Mouse (Mus musculus): ENCODE results near the gene Dnajb7. TPM values are rescaled to one million over a fixed set of nuclear protein-coding genes. Genes with fewer than 3 reads are reported as not detected.

Dnajb7 gene
- total RNA-seq, 2 experiments from 2014 or later: not detected

DNA sequence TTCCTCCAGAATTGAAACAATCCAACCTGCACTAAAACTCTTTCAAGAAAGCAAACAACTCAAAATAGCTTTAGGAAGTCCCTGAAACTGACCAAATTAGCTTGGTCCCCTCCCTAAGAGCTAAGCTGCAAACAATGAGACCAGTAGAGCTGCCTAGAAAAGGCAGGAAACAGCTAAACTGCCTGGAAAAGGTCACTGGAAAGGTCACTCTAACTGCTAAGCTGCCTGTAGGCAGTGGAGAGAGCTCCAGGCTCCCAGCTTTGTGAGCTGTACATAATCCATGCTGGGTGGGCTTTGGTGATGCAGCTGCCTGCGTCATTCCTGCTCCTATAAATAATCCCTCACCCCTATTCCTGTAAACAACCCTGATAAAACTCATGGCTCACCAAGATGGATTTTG, 37.7 kb downstream of the Dnajb7 start:
- no peak for ATAC-seq (replicated peaks; ENCODE audit: low FRiP score, low TSS enrichment, poor library complexity, severe bottlenecking)

DNA sequence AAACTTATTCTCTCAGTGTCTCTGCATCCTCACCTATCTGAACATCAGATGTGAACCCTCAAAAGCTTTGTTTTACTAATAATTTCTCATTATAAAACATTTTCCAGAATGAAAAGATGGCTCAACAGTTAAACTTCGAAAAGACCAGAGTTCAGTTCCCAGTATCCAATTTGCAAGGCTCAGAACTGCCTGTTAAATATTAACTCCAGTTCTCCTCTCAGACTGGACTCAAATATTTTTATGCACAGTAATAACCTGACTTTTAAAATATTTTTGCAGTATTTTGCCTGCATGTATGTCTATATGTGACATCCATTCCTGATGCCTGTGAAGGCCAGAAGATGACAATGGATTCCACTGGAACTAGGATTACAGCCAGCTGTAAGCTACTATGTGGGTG, 39.5 kb downstream of the Dnajb7 start:
- no peak for ATAC-seq (replicated peaks; ENCODE audit: low FRiP score, low TSS enrichment, poor library complexity, severe bottlenecking)

DNA sequence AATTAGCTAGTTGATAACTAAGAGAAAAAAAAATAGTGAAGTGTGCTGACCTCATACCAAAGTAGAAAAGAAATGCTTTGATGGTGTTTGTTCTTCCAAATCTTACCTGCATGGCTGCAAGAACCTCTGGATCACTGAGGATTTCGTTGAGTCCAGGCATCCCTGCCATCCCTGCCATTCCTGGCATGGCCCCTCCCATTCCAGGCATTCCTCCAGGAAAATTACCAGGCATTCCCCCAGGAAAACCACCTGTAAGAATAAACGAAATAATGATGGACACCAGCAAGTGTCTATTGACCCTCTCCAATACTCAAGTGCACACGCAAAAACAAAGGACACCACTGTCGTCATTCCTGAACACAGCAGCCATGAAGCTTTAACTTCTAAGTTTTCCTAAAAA, 41.9 kb downstream of the Dnajb7 start:
- ATAC-seq (replicated peaks; ENCODE audit: low FRiP score, low TSS enrichment, poor library complexity, severe bottlenecking): no peak

DNA sequence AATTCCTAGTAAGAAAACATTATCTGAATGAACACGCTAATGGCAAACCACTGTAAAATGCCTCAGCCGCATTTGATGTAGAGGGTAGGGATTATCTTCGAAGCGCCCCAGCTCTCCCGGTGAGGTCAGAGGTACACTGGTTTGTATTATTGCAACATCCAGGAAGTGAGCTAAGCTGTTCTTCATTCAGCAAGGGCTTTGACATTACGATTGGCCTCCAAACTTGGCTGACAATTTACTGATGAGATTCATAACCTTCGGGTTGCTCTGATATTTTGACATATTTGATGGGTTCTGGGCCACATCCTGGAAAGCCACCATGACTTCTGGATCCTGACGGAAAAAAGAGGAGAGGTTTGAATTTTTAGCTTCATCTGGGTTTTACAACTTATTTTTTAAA, 42.9 kb downstream of the Dnajb7 start:
- no peak for ATAC-seq (replicated peaks; ENCODE audit: low FRiP score, low TSS enrichment, poor library complexity, severe bottlenecking)

DNA sequence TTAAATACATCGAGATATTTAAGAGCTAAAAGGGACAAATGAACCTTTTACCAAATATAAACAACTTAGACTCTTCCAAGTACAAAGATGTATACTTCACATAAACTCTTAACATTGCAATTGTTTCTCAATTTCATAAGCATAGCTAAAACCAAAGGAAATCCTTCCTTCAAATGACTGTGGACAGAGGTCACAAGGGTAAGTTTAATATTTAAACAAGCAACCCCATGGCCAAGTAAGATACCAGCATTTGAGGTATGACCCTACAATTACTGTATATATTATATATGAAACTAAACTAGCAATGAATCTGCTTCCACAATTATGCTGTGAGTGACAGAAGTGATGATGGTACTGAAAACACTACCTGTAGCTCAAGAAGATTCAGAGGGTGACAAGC, 43.8 kb downstream of the Dnajb7 start:
- ATAC-seq (replicated peaks; ENCODE audit: low FRiP score, low TSS enrichment, poor library complexity, severe bottlenecking): no peak

DNA sequence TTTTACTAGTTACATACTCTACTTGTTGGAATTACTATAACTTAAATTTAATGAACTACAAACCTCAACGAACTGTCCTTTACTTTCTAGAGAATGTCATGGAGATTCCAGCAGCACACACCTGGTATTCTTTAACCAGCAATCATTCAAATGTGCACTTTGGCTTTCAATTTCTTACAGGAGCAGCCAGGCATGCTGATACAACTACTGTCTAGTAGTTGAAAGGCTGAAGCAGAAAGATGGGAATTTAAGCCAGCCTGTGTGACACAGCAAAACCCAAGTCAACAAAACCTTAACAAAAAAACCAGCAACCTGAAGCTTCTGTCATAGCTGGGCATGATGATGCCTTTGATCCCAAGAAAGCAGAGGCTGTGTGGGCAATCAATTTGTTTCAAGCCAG, 45.6 kb downstream of the Dnajb7 start:
- ATAC-seq (replicated peaks; ENCODE audit: low FRiP score, low TSS enrichment, poor library complexity, severe bottlenecking): no peak

DNA sequence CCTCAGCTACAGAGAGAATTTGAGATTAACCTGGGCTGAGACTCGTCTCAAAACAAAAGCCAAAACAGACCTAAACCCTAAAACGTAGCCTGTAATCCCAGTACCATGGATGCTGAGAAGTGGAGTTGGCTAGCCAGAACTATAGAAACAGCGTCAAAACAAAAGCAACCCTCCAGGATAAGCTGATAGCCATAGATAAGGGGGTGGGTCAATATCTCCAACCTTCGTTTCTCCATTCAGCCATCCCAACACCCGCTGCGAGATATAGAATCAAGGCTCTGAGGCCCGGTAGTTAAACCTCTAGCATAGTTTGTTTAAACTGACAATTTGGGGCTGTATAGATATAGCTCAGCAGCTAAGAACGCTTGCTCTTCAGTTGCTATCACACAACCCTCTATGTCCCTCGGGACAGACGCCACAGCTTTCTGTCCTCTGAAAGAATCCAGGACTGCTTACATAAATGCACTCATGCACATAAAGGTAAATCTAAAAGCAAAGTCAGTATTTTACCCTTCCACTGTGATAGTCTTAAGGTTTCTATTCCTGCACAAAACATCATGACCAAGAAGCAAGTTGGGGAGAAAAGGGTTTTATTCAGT, 46.6 kb downstream of the Dnajb7 start:
- ATAC-seq (replicated peaks; ENCODE audit: low FRiP score, low TSS enrichment, poor library complexity, severe bottlenecking): peak; percentile 46

DNA sequence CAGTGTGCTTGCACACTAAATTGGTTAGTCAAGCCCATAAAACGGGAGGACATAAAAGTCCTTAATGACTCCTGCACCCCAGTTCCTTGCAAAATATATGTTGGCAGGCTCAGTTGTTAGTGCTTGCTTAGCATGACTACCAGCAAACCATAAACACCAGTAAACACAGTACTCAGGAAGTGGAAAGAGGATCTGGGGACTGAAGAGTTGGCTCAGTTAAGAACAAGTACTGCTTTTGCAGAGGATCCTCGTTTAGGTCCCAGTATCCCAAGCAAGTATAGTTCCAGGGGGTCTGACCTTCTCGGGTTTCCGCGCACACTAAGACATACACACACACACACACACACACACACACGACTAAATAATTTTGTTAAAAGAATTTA, 47.1 kb downstream of the Dnajb7 start:
- peak; percentile 45 for ATAC-seq (replicated peaks; ENCODE audit: low FRiP score, low TSS enrichment, poor library complexity, severe bottlenecking)

DNA sequence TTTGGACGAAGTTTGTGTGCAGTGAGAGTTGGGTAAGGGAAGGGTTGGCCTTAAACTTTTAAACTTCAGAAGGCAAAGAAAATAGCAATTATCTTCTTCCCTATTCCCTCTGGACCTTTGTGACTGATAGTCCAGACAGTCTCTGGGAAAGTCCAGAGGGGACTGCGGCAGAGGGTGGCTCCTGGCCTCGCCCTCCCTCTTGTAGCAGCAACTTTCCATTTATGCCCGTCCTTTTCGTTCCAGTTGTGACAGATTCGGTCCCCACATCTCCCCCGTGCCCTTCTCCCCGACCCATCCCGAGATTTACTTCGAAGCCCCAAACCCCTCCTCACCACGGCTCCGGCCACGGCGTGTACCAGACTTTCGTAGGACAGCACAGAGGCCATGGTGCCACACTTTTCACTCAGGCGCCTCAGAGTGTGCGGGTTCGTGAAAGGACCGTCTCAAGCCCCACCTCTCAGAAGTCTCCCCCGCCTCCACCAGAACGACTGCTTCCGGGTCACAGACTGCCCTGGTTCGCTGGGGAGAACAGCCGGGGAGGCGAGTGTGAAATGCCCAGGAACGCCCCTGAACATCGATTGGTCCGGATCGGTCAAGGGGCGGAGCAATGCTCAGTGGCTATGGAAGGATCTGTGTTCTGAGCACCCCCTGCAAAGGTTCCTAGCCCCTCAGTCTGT, 47.6 kb downstream of the Dnajb7 start, which contains the start of gene Slc25a17:
Gene Slc25a17, minus strand, starts transcription at position 468 of the 677 bp plus-strand sequence.
- peak; percentile 99 for ATAC-seq (replicated peaks; ENCODE audit: low FRiP score, low TSS enrichment, poor library complexity, severe bottlenecking)

DNA sequence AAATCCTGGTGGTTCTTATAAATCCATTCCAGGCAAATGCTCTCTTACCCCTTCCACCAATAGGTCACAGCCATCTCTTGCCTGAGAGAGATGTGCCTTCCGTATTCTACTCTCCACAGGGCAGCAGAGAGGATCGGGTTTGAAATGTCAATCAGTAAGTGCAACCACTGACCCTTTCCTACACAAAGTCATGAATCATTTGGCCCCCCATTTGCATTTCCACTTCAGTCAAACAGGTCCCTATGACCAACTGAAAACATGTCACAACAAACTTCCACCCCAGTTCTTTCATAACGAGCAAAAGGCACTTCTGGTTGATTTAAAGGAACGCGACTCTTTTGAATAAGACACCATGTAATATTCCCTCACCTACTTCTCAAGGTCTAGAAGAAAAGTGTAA, 48.7 kb downstream of the Dnajb7 start:
- ATAC-seq (replicated peaks; ENCODE audit: low FRiP score, low TSS enrichment, poor library complexity, severe bottlenecking): no peak

DNA sequence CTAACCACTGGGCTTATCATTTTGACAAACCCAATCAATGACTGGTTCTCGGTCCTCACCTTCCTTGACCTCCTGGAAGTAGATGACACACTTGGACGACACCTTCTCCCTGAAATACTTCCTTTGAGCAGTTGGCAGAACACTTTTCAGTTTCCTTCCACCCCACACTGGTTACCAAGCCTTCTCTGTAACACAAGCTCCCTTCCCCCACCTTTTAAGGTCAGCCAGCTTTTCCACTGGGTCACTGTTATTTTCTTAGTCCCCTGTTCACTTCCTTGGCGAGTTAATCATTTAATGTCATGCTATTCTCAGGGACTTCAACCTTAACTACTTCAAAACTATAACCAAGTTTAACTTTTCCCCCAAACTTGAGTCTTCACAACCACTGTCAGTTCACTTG, 49.2 kb downstream of the Dnajb7 start:
- ATAC-seq (replicated peaks; ENCODE audit: low FRiP score, low TSS enrichment, poor library complexity, severe bottlenecking): no peak

DNA sequence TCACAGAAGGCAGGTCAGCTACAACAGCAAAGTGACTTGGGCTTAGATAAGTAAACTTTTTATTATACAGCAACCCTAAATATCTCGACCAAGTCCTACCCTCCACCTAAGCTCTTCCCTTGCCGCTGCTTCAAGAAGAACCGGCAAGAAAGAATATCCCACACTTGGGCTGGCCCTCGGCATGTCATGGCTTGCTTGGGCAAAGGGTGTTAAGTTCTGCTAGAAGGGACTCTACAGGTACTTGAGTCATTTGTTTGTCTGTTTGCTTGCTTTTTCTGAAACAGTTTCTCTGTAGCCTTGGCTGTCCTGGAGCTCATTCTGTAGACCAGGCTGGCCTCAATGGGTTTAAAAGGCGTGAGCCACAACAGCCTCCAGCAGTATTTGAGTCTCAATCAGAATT, 51.2 kb downstream of the Dnajb7 start:
- no peak for ATAC-seq (replicated peaks; ENCODE audit: low FRiP score, low TSS enrichment, poor library complexity, severe bottlenecking)

Other genes with a start within 250 kb of the Dnajb7 start
- gene Mrtfa, start 217.5 kb downstream of the Dnajb7 start, total RNA-seq (2014; fragmentation: Nextera tagmentation): 21.2 and 23.5 TPM in 2 replicates
- gene Mrtfa, start 217.5 kb downstream of the Dnajb7 start, total RNA-seq (2017): 2.5 and 3.7 TPM in 2 replicates
- gene Mchr1, start 172.8 kb downstream of the Dnajb7 start, total RNA-seq (2014; fragmentation: Nextera tagmentation): not detected in 2 replicates
- not detected in 2 replicates for gene Mchr1, start 172.8 kb downstream of the Dnajb7 start, total RNA-seq (2017)
- 54.3 and 76.2 TPM in 2 replicates for gene Slc25a17, start 47.5 kb downstream of the Dnajb7 start, total RNA-seq (2014; fragmentation: Nextera tagmentation)
- gene Slc25a17, start 47.5 kb downstream of the Dnajb7 start, total RNA-seq (2017): 89.4 and 90.9 TPM in 2 replicates
- 175 and 195 TPM in 2 replicates for gene St13, start 8.2 kb downstream of the Dnajb7 start, total RNA-seq (2014; fragmentation: Nextera tagmentation)
- 481 and 514 TPM in 2 replicates for gene St13, start 8.2 kb downstream of the Dnajb7 start, total RNA-seq (2017)
- gene Xpnpep3, start 8.2 kb downstream of the Dnajb7 start, total RNA-seq (2014; fragmentation: Nextera tagmentation): 14.0 and 17.8 TPM in 2 replicates
- 24.9 and 26.2 TPM in 2 replicates for gene Xpnpep3, start 8.2 kb downstream of the Dnajb7 start, total RNA-seq (2017)
- 220 and 236 TPM in 2 replicates for gene Rbx1, start 58.0 kb upstream of the Dnajb7 start, total RNA-seq (2014; fragmentation: Nextera tagmentation)
- gene Rbx1, start 58.0 kb upstream of the Dnajb7 start, total RNA-seq (2017): 168 and 201 TPM in 2 replicates
- gene Ep300, start 177.1 kb upstream of the Dnajb7 start, total RNA-seq (2014; fragmentation: Nextera tagmentation): 75.2 and 116 TPM in 2 replicates
- 32.2 and 34.5 TPM in 2 replicates for gene Ep300, start 177.1 kb upstream of the Dnajb7 start, total RNA-seq (2017)